Mouse (Mus musculus): ENCODE results near the gene Gm826. TPM values are rescaled to one million over a fixed set of nuclear protein-coding genes. Genes with fewer than 3 reads are reported as not detected.
A peak's percentile ranks its signal among the peaks of the same experiment; 100 is the strongest.

Gm826 gene
- polyA plus RNA-seq, 1 experiment from 2014 or later = 2.3 TPM

DNA sequence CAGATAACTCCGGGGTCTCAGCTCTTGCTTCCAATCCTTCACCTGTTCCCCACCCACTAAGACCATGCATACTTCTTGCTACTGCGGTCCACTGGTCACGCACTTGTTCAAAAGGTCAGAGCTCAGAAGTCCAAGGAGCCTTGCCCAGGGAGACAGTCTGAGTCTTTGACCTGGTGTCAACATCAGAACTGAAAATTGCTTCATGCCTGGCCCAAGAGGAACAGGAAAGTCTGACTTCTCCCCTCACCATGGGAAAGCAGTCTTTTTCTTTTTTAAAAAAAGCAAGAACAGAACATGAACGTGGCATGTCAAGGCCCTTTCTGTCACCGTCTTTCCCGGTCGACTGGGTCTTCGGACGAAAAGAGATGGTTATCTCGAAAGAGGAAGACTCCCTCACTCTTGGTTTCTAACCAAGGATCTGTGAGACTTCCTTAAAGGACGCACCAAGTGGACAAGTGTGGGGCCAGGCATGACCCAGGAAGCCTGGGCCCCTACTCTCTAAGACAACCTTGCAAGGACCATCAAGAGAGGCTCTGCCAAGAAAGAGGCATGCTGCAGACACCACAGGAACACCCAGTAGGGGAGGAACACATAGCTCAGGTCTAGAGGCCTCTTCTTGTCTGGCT lies 66.0 kb downstream of the Gm826 start:
- Histone ChIP-seq H3K27me3 (ENCODE audit: control insufficient read depth, insufficient read depth, low read length) (no peaks in the 10 kb centered on the region), H3K27ac (ENCODE audit: low read length) (no peak overlapping the region), H3K4me2 (ENCODE audit: low read depth, low read length) (no peak overlapping the region), H3K4me3 (replicated peaks; ENCODE audit: low read length) (no peak overlapping the region), H3K9me3 (replicated peaks; ENCODE audit: control insufficient read depth, low read length) (no peaks in the 10 kb centered on the region), H3K9ac (ENCODE audit: low read length) (no peak overlapping the region), H3K36me3 (ENCODE audit: control insufficient read depth, insufficient read depth, low read length) (no peaks in the 10 kb centered on the region), H3K4me1 (ENCODE audit: control insufficient read depth, insufficient read depth, low read length) (no peaks in the 10 kb centered on the region)
- ATAC-seq (ENCODE audit: insufficient read depth, low FRiP score) = peak; percentile 7; the same call in 1 of the 2 replicates
- WGBS = 86% methylated on average over 11 of the region's 11 CpGs

DNA sequence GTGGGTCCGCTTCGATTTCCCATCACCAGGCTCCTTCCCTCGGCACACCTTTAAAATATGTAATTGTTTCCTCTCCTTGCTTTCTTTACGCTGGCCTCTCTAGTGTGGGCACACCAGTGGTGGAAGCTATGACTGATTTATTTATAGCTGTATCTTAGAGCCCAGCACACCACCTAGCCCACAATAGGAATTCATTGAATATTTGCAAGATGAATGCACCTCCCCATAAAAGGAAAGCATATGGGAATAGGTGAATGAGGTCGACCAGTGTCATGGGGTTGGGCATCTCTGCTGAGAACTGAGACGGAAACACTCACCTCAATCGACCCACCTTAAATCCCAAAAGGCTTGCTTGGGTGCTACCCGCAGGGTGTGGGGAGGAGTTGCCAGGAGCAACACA lies 70.1 kb downstream of the Gm826 start:
- Histone ChIP-seq H3K4me1 (ENCODE audit: control insufficient read depth, insufficient read depth, low read length) (no peaks in the 10 kb centered on the region), H3K27ac (ENCODE audit: low read length) (no peak overlapping the region), H3K4me3 (replicated peaks; ENCODE audit: low read length) (no peak overlapping the region), H3K27me3 (ENCODE audit: control insufficient read depth, insufficient read depth, low read length) (no peaks in the 10 kb centered on the region), H3K9me3 (replicated peaks; ENCODE audit: control insufficient read depth, low read length) (no peaks in the 10 kb centered on the region), H3K36me3 (ENCODE audit: control insufficient read depth, insufficient read depth, low read length) (no peaks in the 10 kb centered on the region), H3K4me2 (ENCODE audit: low read depth, low read length) (no peak overlapping the region), H3K9ac (ENCODE audit: low read length) (no peak overlapping the region)
- no peak for ATAC-seq (ENCODE audit: insufficient read depth, low FRiP score)
- WGBS = 84% methylated on average over 8 of the region's 8 CpGs

- Histone ChIP-seq H3K4me1 (ENCODE audit: control insufficient read depth, insufficient read depth, low read length) (no peaks in the 10 kb centered on the region), H3K9ac (ENCODE audit: low read length) (no peak overlapping the region), H3K27me3 (ENCODE audit: control insufficient read depth, insufficient read depth, low read length) (no peaks in the 10 kb centered on the region), H3K27ac (ENCODE audit: low read length) (no peak overlapping the region), H3K36me3 (ENCODE audit: control insufficient read depth, insufficient read depth, low read length) (no peaks in the 10 kb centered on the region), H3K4me2 (ENCODE audit: low read depth, low read length) (no peak overlapping the region), H3K9me3 (replicated peaks; ENCODE audit: control insufficient read depth, low read length) (no peaks in the 10 kb centered on the region), H3K4me3 (replicated peaks; ENCODE audit: low read length) (no peak overlapping the region)
- 68% methylated on average over 3 of the region's 3 CpGs for WGBS
- no peak for ATAC-seq (ENCODE audit: insufficient read depth, low FRiP score)
Measured at GRCm38 (mm10) chr2:160261538-160261937, 72.4 kb downstream of the Gm826 start.

Other genes with a start within 250 kb of the Gm826 start
- gene Mafb, start 32.9 kb upstream of the Gm826 start, polyA plus RNA-seq (2015; fragmentation: Nextera tagmentation; extraction: Ambion mirVana) = 6.3 and 6.9 TPM in 2 replicates